Mouse (Mus musculus) CH12.LX (cell line): Measurements from ENCODE around the gene Slc25a21.

ENCODE experiments used
- BHLHE40 ChIP-seq: IDR thresholded peaks from 2 replicates; pipeline ENCODE4 v1.6.1; 2011; ENCODE audit warnings: mild to moderate bottlenecking, low read depth, low read length, improper control_type of control experiment
- POLR2A ChIP-seq: IDR thresholded peaks from 2 replicates; pipeline ENCODE4 v1.6.1; 2011; ENCODE audit warnings: low read depth, mild to moderate bottlenecking, improper control_type of control experiment, low read length
- TBP ChIP-seq: conservative IDR thresholded peaks from 2 replicates; pipeline ENCODE4 v1.6.1; 2011; ENCODE audit warnings: low read depth, low read length, improper control_type of control experiment
- ZKSCAN1 ChIP-seq: IDR thresholded peaks from 2 replicates; pipeline ENCODE4 v1.6.1; 2012; ENCODE audit warnings: low read depth, inconsistent platforms, low read length, improper control_type of control experiment, borderline replicate concordance
- ZNF384 ChIP-seq: IDR thresholded peaks from 2 replicates; pipeline ENCODE4 v1.6.1; 2012; ENCODE audit warnings: low read depth, low read length, improper control_type of control experiment, inconsistent platforms

GRCm38 (mm10) chr12:57084519-57084918 lies 112.8 kb downstream of the Slc25a21 start:
- TF ChIP-seq BHLHE40 (no peak), TBP (no peak), ZNF384 (no peak), ZKSCAN1 (no peak), POLR2A (no peak)
